Mouse (Mus musculus): Measurements from ENCODE around the gene Hoxb9.

Gene Hoxb9

DNA sequence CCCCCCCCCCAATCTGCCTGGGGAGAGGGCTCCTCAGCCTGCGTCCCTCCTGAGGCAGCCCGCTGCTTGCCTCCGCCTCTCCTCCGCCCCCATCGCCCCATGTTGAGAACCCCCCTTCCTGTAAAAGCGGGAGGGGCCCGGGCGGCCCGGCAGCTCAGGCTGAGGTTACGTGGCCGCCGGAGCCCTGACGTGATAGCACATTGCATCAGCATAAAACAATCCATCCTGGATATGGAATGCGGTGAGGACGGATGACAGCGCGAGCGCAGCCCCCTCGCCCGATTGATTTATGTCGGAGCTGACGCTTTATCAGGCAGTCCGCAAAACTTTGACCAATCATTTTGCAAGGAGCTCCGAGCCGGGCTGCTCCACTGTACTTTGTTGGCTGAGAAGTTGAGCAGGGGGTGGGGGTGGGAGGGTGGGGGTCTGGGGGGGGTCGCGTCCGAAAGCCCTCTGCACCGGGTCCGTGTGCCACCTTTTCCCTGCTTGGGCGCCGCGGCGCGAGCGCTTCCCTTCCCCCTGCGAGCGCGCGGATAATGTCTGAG lies at the start of gene Hoxb9:
TSS of gene Hoxb9 (plus strand) at position 462 of the 545 bp plus-strand sequence.
- DNase-seq (ENCODE audit: low read depth), result no peak

DNA sequence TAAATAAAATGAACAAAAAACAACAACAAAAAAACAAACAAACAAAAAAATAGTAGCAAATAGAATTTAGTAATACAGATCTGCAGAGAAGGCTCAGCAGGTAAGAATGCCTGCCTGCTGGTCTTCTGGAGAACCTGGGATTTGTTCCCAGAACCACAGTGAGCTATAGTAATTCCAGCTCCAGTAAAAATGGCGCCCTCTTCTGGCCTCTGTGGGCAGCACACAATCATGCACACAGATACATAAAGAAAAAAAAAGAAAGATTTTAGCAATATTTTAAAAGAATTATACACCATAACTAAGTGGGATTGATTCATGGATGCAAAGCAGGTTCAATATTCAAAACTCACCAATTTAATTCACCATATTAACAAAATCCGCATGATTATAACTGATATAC lies 47.4 kb upstream of the Hoxb9 start:
- no peak for DNase-seq (ENCODE audit: low read depth)

GRCm38 (mm10) chr11:96227676-96228075 lies 43.6 kb upstream of the Hoxb9 start:
- DNase-seq (ENCODE audit: low read depth), result no peak

GRCm38 (mm10) chr11:96234906-96235305 lies 36.4 kb upstream of the Hoxb9 start:
- DNase-seq (ENCODE audit: low read depth), result peak; percentile 5

GRCm38 (mm10) chr11:96240211-96240610 lies 31.0 kb upstream of the Hoxb9 start:
- DNase-seq (ENCODE audit: low read depth), result peak; percentile 4

DNA sequence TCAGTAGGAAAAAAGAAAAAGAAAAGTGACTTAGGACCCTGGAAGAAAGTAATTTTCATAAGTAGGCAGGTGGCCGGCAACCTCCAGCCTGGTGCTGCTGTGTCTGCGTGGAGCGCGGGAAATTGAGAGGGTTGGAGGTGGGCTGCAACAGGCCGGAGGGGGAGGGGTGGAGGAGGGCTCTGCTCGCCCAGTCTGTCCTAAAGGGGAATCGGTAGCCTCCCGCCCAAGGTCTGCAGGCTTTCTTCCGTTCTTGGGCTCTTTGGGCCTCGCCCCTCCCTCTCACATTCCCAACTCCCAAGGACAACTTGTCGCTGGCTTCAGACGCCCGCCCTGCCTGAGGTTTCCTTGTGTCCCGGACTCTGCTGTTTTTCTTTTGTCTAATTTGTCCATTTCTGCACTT lies 20.4 kb upstream of the Hoxb9 start:
- DNase-seq (ENCODE audit: low read depth), result no peak

DNA sequence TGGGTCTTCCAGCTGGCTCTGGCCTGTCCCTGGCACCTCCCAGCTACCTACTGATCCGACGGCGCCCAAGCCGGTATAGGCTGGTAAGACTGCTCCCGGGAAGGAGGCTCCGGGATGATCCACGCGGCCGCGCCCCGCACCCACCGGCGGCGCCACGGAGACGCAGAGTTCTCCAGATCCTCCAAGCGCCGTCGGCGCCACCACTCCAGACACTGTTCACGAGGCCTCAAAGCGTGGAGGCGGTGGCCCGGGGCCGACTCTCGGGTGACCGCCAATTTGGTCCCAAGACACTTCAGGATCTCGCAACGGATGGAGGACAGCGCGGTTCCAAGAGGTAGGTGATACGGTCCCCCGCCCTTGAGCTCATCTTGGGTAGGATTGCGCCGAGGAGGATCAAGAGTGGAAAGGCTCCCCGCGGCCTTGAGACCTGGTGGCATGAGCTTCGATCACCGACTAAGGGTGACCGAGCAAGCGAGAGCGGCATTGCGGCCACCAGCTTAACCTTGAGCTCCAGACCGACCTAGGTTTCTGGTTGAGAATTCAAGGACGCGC lies 19.7 kb upstream of the Hoxb9 start:
- no peak for DNase-seq (ENCODE audit: low read depth)

DNA sequence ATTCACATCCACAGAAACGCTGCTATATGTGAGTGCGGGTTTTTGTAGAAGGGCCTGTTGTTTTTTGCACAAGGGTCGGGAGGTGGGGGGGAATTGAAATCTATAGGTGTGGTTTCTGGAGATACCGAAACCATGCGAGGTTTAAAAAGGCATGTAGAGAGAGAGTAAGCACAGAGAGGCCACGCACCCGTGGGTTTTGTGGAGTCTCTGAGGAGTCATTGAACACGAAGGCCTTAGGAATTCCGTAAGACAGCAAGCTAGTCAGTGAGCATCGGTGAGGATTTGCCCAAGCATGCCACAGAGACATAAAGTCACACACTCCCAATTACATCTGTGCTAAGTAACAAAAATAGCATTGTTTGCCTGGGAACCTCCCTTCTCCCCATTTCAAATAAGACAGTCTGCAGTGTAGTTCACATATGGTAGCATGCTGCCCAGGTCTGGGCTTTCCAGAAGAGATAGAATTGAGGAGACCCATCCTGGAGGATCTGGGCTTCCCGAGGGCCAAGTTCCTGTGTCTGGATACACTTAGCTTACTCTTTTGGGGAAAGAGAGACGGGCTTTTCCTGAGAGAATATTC lies 18.6 kb upstream of the Hoxb9 start:
- no peak for DNase-seq (ENCODE audit: low read depth)

DNA sequence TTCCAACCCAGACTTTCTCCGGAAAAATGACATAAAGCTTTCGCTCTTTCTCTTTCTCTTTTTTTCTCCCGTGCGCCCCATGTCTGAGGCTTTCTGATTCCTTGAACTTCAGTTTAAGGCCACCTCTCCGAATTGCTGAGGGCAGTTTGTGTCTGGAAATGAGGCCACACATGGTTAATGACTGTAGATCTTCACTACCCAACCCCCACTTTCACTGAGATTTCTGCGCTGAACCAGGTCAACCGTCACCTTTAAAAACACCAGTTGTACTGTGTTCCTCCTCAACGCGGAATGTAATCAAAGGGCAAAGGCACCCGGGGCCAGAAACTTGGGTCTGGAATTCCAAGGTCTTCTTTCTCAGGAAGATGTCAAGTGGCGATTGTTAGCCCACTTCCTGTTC lies 17.0 kb upstream of the Hoxb9 start:
- no peak for DNase-seq (ENCODE audit: low read depth)

DNA sequence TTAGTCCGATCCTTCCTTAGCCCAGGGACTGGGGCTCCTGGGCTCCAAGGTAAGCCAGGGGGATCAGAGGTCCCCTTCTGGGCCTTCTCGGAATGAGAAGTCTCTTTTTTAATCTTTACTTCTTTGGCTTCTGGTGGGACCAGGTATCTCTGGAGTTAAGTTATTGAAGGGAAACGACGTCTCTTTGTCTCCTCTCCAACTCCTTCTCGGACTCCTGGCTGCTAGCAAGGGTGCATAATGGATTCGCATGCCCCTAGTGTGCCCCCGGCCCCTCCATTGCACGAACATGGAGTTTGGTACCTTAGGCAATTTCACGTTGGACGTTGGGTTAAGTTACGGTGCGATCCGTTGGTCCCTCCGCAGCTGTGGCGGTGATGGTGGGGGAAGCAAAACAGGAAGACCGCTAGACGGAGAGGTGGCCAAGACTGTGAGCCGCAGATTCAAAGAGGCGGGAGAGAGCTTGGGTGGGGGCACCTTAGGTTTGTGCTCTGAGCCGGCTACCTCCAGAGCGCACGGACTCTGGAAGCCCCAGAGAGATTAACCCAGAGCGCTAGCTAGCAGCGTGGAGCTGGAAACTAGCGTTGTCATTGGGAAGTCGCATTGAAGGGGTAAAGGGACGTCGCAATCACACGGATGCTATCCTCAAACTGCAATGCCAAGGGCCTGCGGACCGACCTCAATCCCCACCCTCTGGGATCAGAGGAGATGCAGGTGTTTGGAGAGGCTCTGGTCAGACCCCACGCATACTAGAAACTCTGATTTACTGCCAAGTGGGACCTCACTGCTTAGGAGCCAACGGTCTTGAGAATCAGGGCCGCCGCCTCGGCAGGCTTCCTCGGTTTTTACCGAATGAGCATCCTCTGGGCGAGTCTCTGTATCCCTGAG lies 15.9 kb upstream of the Hoxb9 start:
- DNase-seq (ENCODE audit: low read depth), result no peak

DNA sequence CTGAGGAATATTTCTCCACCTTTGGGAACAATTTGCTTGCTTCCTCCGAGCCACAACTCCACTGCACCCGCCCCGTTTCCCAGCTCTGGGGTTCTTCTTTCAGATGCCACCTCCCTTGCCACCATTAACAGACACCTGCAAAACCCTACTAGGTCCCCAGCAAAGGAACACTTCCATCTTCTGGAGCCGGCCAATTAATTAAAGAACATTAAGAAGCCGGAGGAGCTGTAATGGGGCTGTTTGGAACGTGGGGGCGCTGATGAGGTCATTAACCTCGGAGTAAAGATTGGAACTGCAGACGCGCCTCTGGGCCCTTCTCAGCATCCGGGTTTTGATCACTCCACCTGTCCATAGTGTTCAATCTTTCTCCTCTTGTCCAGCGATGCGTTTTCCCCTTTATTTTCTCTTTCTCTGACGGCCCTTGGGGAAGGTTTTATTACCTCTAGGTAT lies 15.2 kb upstream of the Hoxb9 start:
- no peak for DNase-seq (ENCODE audit: low read depth)

DNA sequence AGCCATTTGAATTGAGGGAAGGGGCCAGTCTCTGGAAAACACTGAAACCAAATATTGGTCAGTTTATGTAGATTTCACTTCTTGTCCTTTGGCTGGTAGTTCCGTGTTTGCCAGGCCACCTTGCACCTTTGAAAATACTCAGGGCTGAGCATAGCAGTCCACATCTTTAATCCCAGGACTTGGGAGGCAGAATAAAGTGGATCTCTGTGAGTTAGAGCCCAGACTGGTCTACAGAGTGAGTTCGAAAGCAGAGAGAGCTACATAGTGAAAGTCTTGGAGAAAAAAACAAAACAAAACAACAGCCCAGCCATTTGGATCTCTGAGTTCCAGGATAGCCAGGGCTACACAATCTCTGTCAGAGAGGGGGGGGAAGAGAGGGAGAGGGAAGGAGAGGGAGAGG lies 14.1 kb upstream of the Hoxb9 start:
- DNase-seq (ENCODE audit: low read depth), result no peak

- DNase-seq (ENCODE audit: low read depth), result no peak
Observed at GRCm38 (mm10) chr11:96259038-96259437, 12.2 kb upstream of the Hoxb9 start.

DNA sequence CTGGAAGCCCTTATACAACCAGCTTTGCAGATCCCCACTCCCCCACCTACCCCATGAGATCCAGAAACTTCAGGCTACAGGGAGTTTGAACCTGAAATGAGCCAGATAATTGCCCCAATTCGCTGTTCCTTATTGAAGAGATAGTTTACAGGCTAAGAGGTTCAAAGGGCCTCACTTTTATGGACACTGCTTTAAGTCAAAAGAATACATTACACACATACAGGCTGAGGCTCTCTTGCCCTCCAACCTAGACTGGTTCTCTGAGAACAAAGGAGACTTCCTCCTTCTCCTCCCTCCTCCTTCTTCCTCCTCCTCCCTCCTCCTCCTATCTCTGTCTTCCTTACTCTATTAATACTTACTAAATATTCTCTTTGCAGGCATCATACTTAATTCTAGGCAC lies 11.7 kb upstream of the Hoxb9 start:
- DNase-seq (ENCODE audit: low read depth), result no peak

DNA sequence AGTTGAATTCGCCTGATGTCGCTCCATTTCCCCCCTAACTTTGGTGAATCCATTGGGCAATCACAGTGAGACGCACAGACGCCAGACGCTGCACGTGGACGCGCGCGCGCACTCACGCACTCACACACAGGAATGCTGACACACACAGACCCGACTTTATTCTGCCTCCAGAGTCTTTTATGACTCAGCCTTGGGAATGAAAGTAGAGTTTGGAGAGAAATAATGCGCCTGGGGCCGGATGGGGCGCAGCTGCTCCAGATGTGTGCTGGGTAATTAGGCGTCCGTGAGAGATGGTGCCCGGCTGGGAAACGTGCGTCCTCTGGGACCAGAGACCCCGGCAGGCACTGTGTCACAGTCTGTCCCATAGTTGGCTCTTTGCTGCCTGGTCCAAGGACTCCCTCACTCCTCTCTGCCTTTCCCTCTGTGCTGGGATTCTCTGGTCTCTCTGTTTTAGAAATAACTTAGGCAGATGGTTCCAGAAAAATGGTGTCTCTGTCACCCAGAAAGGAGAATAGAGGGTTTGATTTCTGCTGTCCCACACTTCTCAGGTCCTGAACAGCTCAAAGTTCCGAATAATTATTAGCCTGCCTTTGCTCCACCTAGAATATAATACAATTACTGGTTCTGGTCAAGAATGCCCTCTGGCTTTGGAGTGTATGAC lies 10.8 kb upstream of the Hoxb9 start:
- DNase-seq (ENCODE audit: low read depth), result no peak

- no peak for DNase-seq (ENCODE audit: low read depth)
Observed at GRCm38 (mm10) chr11:96261323-96261890, 9.8 kb upstream of the Hoxb9 start.

DNA sequence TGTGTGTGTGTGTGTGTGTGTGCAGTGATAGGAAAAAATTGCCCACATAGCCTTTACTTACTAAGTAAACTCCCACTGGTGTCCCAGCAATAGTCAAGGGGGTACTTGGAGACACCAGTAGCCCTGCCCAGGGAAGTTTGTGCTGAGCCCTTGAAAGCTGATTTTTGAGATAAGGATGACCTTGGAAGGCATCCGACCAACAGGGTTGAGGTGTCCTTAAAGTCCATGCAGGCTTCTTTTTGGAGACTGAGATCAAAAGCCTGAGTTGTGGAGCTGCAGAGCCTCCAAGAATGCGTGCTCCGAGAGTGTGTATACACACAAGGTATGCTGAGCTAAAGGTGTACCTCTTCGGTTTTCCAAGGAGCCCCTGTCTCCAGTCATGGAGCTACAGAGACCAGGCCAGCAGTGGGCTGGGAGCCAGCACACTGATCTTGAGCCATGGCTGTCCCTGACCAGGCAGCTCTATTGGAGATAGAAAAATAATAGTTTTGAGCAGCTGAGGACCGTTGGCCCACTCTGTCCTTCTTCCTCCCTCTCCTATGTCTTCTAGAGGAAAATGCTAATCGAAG lies 8.9 kb upstream of the Hoxb9 start:
- no peak for DNase-seq (ENCODE audit: low read depth)

DNA sequence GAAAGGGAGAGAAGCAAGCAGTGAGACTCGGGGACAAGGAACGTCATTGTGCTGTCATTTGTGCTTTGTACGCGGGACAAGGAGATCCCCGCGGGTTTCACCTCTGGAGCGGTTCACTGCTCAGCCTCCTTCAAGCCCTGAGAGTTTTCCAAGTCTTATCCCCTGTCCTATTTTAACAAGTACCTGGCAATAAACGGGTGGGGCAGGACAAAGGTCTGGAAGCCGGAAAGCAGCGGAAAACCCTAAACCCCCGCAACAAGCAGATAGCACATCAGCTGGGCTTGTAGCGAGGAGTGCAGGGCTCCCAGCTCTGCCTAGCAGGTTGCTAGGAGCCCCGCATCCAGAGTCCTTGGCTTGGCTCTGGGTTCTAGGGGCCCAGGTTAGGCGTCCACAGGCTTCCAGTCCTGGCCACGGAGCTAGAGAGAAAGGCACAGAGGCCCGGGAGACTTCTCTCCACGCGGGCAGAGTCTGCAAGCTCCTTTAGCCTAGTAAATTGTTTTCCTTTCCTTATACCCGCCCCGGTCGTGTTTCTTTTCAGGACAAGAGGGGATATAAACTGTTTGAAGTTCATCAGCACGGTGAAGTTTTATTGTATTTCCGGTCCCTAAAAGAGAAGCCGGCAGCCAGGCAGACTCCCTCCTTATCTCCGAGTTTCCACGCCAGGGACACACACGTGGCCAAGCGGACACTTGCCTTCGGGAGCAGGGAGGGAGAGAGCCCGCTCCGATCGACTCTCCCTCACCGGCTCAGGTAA lies 7.4 kb upstream of the Hoxb9 start:
- DNase-seq (ENCODE audit: low read depth), result no peak

DNA sequence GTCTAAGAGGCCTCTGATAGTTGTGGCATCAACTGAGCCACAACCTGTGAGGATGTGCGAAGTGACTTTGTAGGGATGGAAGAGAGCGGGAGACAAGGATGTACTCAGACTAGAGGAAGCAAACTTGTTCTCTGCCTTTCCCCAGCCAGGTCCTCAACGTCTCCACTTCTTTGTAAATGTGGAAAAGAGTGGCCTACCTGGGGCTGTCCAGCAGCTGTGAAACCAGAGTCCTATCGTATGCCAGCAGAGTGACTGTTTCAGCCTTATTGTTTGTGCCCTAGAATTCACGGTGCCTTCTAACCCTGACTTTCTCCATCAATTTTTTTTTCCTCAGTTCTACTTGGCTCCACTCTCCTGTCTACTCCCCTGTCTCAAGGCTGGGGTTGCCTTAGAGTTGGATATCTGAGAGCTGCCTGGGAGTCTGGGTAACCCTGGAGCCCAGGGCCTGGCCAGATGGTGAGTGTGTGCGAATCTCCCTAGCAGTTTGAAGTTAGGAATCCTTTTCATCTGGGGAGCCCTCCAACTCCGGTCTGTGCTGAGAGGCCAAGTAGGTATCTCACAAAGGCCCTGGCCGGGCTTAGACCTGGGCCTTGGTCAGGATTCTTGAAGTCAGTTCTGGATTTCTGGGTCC lies 6.8 kb upstream of the Hoxb9 start:
- no peak for DNase-seq (ENCODE audit: low read depth)

- DNase-seq (ENCODE audit: low read depth), result no peak
Observed at GRCm38 (mm10) chr11:96265954-96266353, 5.3 kb upstream of the Hoxb9 start.

Data from c-Kit-positive CD71-positive TER-119-negative erythroid progenitor cells, embryonic 14.5 days (primary cell).